Mouse (Mus musculus): ENCODE results near the gene Larp7. TPM values are rescaled to one million over a fixed set of nuclear protein-coding genes. Genes with fewer than 3 reads are reported as not detected.

Larp7 gene
- polyA plus RNA-seq, 1 experiment from 2014 or later: 43.2 TPM

DNA sequence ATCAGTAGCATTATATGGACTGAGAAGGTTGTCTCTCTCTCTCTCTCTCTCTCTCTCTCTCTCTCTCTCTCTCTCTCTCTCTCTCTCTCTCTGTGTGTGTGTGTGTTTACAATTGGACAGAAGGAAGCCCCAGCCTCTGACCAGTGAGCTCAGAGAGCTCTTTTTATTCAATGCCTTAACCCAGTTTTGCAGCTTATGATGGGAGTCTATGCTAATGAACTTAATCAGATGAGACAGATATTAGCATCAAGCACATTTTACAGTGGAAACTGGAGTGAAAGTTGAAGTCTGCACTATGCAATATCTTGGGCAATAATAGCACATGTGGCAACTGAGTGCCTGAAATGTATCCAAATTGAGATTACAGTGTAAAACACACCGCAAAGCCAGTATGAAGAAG lies 37.9 kb downstream of the Larp7 start:
- 95% methylated on average over 1 of the region's 1 CpGs for WGBS

DNA sequence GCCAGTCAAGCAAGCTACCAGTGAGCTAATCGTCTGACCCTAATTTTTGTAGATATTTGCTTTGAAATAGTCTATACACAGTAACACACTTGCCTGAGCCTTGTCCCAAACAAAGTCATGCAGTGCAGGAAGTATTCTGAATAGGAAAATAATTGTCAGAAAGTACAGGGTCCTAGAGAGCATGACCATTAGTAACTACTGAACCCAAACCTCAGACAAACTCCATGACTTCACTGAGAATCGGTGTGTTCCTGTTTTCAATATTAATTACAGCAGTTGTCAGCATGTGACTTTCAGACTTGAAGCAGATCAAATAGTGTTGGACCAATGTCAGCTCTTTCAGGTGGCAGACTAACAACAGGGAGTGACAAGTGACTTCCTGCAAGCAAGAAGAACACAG lies 39.5 kb downstream of the Larp7 start:
- no peak overlapping the region for H3K4me2 ChIP-seq (replicated peaks; ENCODE audit: low read depth, low read length)
- H3K4me3 ChIP-seq (ENCODE audit: low read length): no peak overlapping the region
- ATAC-seq (ENCODE audit: low FRiP score, low TSS enrichment): no peak
- H3K9me3 ChIP-seq (ENCODE audit: low read length): no peaks in the 10 kb centered on the region
- H3K4me1 ChIP-seq (ENCODE audit: insufficient read depth, low read length): no peaks in the 10 kb centered on the region
- WGBS: 77% methylated on average over 2 of the region's 2 CpGs
- H3K27me3 ChIP-seq (ENCODE audit: insufficient read depth, low read length): no peaks in the 10 kb centered on the region
- H3K9ac ChIP-seq (replicated peaks; ENCODE audit: low read length): no peak overlapping the region
- no peak overlapping the region for H3K27ac ChIP-seq (ENCODE audit: low read length)
- H3K36me3 ChIP-seq (ENCODE audit: insufficient read depth, low read length): no peaks in the 10 kb centered on the region

More for the DNA sequence above, 37.9 kb downstream of the Larp7 start:
- Histone ChIP-seq H3K36me3 (ENCODE audit: insufficient read depth, low read length) (no peaks in the 10 kb centered on the region), H3K4me1 (ENCODE audit: insufficient read depth, low read length) (no peaks in the 10 kb centered on the region), H3K9me3 (ENCODE audit: low read length) (no peaks in the 10 kb centered on the region), H3K9ac (replicated peaks; ENCODE audit: low read length) (no peak overlapping the region), H3K4me3 (ENCODE audit: low read length) (no peak overlapping the region), H3K27me3 (ENCODE audit: insufficient read depth, low read length) (no peaks in the 10 kb centered on the region), H3K4me2 (replicated peaks; ENCODE audit: low read depth, low read length) (no peak overlapping the region), H3K27ac (ENCODE audit: low read length) (no peak overlapping the region)
- no peak for ATAC-seq (ENCODE audit: low FRiP score, low TSS enrichment)

DNA sequence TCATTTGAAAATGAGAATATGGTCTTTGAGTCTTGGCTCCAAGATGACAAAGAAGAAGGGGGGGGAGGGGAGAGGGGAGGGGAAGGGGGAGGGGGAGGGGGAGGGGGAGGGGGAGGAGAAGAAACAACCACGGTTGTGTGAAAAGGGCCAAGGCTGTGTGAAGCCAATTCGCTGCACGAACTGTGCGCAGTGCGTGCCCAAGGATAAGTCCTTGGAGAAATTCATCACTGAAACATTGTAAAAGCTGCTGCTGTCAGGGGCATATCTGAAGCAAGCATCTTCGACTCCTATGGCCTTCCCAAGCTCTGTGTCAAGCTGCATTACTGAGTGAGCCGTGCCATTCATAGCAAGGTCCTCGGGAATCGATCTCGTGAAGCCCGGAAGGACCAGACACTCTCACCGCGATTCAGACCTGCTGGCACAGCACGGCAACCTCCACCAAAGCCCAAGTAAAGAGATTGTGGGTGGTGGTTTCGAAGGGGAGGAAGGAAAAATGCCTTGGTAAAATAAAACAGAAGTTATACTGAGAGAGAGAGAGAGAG lies 40.3 kb downstream of the Larp7 start:
- no peak for ATAC-seq (ENCODE audit: low FRiP score, low TSS enrichment)

DNA sequence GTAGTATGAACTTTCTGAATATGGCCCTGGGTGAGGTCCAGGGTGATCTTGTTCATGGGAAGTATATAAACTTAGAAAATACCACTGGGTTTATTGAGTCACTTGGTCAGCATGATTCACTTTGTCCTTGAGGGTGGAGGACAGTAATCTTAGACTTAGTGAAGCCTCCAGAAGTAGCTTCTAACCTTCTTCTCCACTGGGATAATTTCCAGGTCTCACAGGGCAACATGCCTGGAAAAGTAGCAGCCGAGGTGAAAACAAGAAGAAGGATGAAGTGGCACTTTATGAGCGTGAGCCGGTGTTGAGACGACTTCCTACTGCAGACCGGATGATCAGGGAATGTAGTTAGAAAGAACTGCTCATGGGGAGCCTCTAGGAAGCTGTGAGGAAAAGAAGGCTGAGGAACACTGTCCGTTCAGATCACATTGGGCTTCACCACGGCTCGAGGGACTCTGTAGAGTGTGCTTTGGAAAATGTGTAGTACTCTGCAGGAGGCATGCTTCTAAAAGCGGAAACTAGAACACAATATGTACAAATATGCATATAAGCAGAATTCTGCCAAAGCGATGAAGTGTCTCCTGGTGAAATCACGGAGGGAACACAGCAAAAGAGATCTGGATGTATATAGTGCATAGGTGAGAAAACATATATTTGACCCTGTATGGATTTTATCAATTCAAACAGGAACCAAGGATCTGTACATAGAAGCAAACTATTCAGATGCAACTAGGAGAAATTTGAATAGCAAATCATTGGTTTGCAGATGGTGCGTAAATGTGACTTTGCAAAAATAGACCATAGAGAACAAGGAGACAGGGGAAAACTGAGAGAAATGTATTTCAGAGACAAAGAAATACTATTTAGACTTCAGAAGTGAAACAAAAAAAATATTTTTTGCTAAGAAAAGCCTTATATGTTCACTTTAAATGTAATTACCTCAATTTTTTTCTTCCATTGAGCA lies 41.1 kb downstream of the Larp7 start:
- no peak overlapping the region for H3K27ac ChIP-seq (ENCODE audit: low read length)
- no peaks in the 10 kb centered on the region for H3K4me1 ChIP-seq (ENCODE audit: insufficient read depth, low read length)
- H3K9ac ChIP-seq (replicated peaks; ENCODE audit: low read length): no peak overlapping the region
- H3K27me3 ChIP-seq (ENCODE audit: insufficient read depth, low read length): no peaks in the 10 kb centered on the region
- no peak for ATAC-seq (ENCODE audit: low FRiP score, low TSS enrichment)
- 78% methylated on average over 12 of the region's 12 CpGs for WGBS
- H3K4me3 ChIP-seq (ENCODE audit: low read length): no peak overlapping the region
- no peaks in the 10 kb centered on the region for H3K9me3 ChIP-seq (ENCODE audit: low read length)
- H3K4me2 ChIP-seq (replicated peaks; ENCODE audit: low read depth, low read length): no peak overlapping the region
- H3K36me3 ChIP-seq (ENCODE audit: insufficient read depth, low read length): no peaks in the 10 kb centered on the region

More for the DNA sequence above, 40.3 kb downstream of the Larp7 start:
- H3K27me3 ChIP-seq (ENCODE audit: insufficient read depth, low read length): no peaks in the 10 kb centered on the region
- H3K36me3 ChIP-seq (ENCODE audit: insufficient read depth, low read length): no peaks in the 10 kb centered on the region
- no peak overlapping the region for H3K27ac ChIP-seq (ENCODE audit: low read length)
- no peaks in the 10 kb centered on the region for H3K4me1 ChIP-seq (ENCODE audit: insufficient read depth, low read length)
- no peak overlapping the region for H3K4me2 ChIP-seq (replicated peaks; ENCODE audit: low read depth, low read length)
- 72% methylated on average over 15 of the region's 15 CpGs for WGBS
- H3K4me3 ChIP-seq (ENCODE audit: low read length): no peak overlapping the region
- no peaks in the 10 kb centered on the region for H3K9me3 ChIP-seq (ENCODE audit: low read length)
- no peak overlapping the region for H3K9ac ChIP-seq (replicated peaks; ENCODE audit: low read length)

DNA sequence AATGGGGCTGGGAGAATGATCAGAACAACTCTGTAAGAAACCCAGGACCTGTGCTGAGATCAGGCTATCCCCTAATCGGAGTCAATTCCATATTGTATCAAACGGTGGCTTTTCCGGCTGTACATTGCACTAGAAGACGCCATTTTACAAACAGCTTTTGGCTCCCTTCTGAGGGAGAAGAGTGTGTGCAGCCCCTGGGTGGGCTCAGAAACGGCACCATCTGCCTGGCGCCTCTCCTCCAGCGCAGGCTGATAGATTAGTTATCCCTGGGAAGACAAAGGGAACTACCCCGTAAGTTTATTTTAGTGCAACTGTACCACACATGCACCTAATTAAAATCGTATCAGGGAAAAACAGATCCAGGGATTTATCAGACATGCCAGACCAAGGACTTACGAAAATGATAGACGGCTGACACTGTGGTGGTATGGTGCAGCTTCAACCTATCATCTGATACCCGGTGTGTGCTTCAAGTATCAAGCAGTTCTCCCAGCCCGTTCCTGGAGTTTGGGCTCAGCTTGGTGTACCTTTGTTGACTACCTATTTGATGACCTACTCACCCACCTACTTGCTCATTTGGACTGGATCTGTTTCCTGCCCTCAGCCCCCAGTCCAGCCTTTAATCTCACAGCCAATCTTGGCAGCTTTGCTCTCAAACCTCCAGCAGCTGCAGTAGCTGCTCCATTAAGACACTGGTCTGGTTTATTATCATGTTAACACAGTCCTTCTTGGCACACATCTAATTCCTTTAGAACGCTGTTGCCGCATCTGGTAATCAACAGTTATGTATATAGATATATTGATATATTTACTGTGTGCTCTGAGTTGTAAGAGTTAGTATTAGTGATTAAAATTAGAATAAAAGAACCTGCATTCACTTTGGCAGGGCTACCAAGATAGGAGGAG lies 45.0 kb downstream of the Larp7 start:
- no peak for ATAC-seq (ENCODE audit: low FRiP score, low TSS enrichment)
- Histone ChIP-seq H3K4me2 (replicated peaks; ENCODE audit: low read depth, low read length) (no peak overlapping the region), H3K4me1 (ENCODE audit: insufficient read depth, low read length) (no peaks in the 10 kb centered on the region), H3K27ac (ENCODE audit: low read length) (no peak overlapping the region), H3K9ac (replicated peaks; ENCODE audit: low read length) (no peak overlapping the region), H3K9me3 (ENCODE audit: low read length) (no peaks in the 10 kb centered on the region), H3K36me3 (ENCODE audit: insufficient read depth, low read length) (no peaks in the 10 kb centered on the region), H3K27me3 (ENCODE audit: insufficient read depth, low read length) (no peaks in the 10 kb centered on the region), H3K4me3 (ENCODE audit: low read length) (no peak overlapping the region)
- WGBS: 80% methylated on average over 15 of the region's 15 CpGs

DNA sequence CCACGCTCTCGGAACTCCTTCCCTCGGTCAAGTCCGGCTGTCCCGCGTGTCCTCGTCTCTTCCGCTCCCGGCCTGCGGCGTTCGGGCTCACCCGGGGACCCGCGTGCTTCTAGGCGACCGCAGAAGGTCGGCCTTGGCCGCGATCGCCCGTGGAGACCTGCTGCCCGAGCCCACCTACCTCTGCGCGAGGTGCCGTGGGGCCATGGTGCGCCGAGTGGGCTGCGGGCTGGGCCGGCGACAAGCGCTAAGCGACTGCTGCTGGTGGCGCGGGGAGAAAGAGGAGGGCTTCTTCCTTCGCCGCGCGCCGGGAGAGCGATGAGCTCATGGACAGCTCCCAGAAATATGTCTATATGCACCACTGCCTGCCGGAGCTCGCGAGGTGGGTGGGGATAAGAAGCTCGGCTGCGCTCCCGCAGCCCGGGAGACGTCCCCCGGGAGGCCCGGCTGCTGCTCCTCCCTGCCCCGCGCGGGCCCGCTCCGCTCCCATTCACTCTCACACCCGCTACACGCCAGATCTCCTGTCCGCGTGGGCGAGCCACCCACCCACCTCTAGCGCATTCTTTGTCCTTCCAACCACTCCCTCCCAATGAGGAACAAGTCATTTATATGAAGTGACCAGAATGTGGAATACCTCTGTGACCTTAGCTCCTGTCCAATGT lies 54.3 kb downstream of the Larp7 start, which contains the start of gene Ank2:
Gene Ank2, minus strand, starts transcription at position 609 of the 659 bp plus-strand sequence.
- peak; percentile 94 for ATAC-seq (ENCODE audit: low FRiP score, low TSS enrichment)
- WGBS: under 1% methylated on average over 62 of the region's 62 CpGs

DNA sequence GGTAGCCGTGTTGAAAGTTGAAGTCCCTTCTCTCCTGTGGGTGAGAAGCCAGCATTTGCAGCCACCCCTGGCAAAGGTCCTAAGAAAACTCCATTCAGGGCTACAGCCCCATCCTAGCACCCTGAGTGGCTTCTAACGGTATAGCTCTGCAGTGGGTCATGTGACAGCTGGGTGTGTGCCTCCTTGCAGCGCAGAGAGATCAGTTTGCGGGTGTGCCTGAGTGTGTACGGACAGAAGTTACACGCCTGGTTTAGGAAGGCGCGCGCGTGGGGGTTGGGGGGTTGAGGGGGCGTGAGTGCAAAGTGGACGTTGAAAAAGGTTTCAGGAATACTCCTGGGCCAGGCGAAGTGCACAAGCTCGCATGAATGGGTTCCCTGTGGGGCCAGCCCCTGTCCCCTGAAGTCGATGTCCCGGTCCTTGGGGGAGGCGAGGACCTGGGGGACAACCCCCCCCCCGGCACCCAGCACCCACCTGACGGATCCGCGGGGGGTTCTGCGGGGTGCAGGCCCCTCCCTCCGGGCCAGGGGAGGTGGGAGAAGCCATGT lies 54.9 kb downstream of the Larp7 start:
- H3K4me1 ChIP-seq (ENCODE audit: insufficient read depth, low read length): peaks cover 12% of the 10 kb centered on the region; the same call in 1 of the 2 replicates
- H3K27me3 ChIP-seq (ENCODE audit: insufficient read depth, low read length): peaks cover 26% of the 10 kb centered on the region
- peak; percentile 74 for ATAC-seq (ENCODE audit: low FRiP score, low TSS enrichment)
- H3K27ac ChIP-seq (ENCODE audit: low read length): no peak overlapping the region
- H3K9ac ChIP-seq (replicated peaks; ENCODE audit: low read length): peak overlapping the region; percentile 74
- H3K36me3 ChIP-seq (ENCODE audit: insufficient read depth, low read length): no peaks in the 10 kb centered on the region
- 3% methylated on average over 21 of the region's 23 CpGs for WGBS
- H3K9me3 ChIP-seq (ENCODE audit: low read length): no peaks in the 10 kb centered on the region
- peak overlapping the region; percentile 64 for H3K4me3 ChIP-seq (ENCODE audit: low read length)
- H3K4me2 ChIP-seq (replicated peaks; ENCODE audit: low read depth, low read length): peak overlapping the region; percentile 100

More for the DNA sequence above, 54.3 kb downstream of the Larp7 start, which contains the start of gene Ank2:
- Histone ChIP-seq H3K4me2 (replicated peaks; ENCODE audit: low read depth, low read length) (peak within 1 kb of the TSS; percentile 100), H3K9ac (replicated peaks; ENCODE audit: low read length) (peak within 1 kb of the TSS; percentile 74), H3K36me3 (ENCODE audit: insufficient read depth, low read length) (no peaks in the 10 kb centered on the region), H3K27ac (ENCODE audit: low read length) (no peak within 1 kb of the TSS), H3K4me1 (ENCODE audit: insufficient read depth, low read length) (peaks cover 12% of the 10 kb centered on the region; the same call in 1 of the 2 replicates), H3K4me3 (ENCODE audit: low read length) (peak within 1 kb of the TSS; percentile 64), H3K9me3 (ENCODE audit: low read length) (no peaks in the 10 kb centered on the region), H3K27me3 (ENCODE audit: insufficient read depth, low read length) (peaks cover 26% of the 10 kb centered on the region)

DNA sequence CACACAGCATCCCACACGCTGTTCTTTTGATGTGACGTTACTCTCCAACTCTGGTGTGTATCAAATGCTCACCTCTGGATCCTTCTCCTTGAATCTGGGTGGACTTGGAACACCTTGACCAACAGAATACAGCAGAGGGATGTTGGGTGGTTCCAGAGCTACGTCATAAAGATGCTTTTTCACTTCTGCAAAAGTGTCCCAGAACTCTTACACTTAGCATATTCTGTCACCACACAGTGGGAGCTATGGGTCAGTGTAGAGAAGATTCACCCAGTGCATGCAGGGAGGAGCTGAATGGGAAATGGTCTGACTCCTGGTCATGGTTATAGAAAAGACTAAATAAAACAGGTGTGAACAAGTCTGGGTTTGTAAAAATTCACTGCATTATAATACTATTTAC lies 60.5 kb downstream of the Larp7 start:
- Histone ChIP-seq H3K9ac (replicated peaks; ENCODE audit: low read length) (no peak overlapping the region), H3K27me3 (ENCODE audit: insufficient read depth, low read length) (peaks cover 3% of the 10 kb centered on the region; the same call in 1 of the 2 replicates), H3K36me3 (ENCODE audit: insufficient read depth, low read length) (no peaks in the 10 kb centered on the region), H3K4me1 (ENCODE audit: insufficient read depth, low read length) (no peaks in the 10 kb centered on the region), H3K4me3 (ENCODE audit: low read length) (no peak overlapping the region), H3K9me3 (ENCODE audit: low read length) (no peaks in the 10 kb centered on the region), H3K4me2 (replicated peaks; ENCODE audit: low read depth, low read length) (no peak overlapping the region), H3K27ac (ENCODE audit: low read length) (no peak overlapping the region)
- no peak for ATAC-seq (ENCODE audit: low FRiP score, low TSS enrichment)
- WGBS: 86% methylated on average over 3 of the region's 3 CpGs

DNA sequence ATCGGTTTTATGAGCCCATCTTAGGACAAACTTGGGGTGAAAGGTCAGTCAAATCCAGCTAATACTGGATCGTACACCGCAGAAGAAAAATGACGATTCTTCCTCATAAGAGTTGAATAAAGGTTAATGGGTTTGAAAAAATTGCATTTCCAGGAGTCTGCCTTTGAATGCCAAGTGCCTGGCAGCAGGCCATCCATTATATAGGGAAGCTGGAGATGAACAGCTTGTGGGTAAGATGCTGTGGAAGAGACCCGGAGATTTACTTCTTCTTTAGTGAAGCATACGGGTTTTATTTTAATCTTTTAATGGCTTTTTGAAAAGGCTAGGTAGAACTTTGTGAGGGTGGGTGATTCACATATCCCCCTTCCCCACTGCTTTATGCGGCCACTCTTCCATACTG lies 65.8 kb downstream of the Larp7 start:
- Histone ChIP-seq H3K4me3 (ENCODE audit: low read length) (no peak overlapping the region), H3K4me2 (replicated peaks; ENCODE audit: low read depth, low read length) (no peak overlapping the region), H3K9me3 (ENCODE audit: low read length) (no peaks in the 10 kb centered on the region), H3K27me3 (ENCODE audit: insufficient read depth, low read length) (no peaks in the 10 kb centered on the region), H3K9ac (replicated peaks; ENCODE audit: low read length) (no peak overlapping the region), H3K4me1 (ENCODE audit: insufficient read depth, low read length) (no peaks in the 10 kb centered on the region), H3K27ac (ENCODE audit: low read length) (no peak overlapping the region), H3K36me3 (ENCODE audit: insufficient read depth, low read length) (no peaks in the 10 kb centered on the region)
- WGBS: 82% methylated on average over 7 of the region's 7 CpGs
- ATAC-seq (ENCODE audit: low FRiP score, low TSS enrichment): no peak

Measured in kidney, embryonic 16.5 days (tissue).